Mouse (Mus musculus) limb, embryonic 11.5 days (tissue): ENCODE measurements at regions not wholly inside any gene's neighbourhood (a gene's known extent, or its start where the extent isn't known, plus 50 kb on each side); places are given as distances from the start of the nearest gene placed in this dataset.

Experiments
- ATAC-seq: fragments of 200-750 bp; cut with Nextera tagmentation; 2 replicates; pipeline ENCODE4 v1.8.0; 2017; ENCODE audit warnings: low read depth; ENCODE audit not compliant: insufficient number of reproducible peaks, low FRiP score, low TSS enrichment
- DNase-seq: peaks from one replicate; pipeline ENCODE4 v3.0.0-alpha.2; 2015; ENCODE audit warnings: low spot score
- H3K27ac ChIP-seq: fragments of 300-500 bp; sonication (generic); replicated peaks from 2 replicates; pipeline ENCODE4 v1.5.1; 2014; ENCODE audit warnings: low read depth, mild to moderate bottlenecking, low read length
- H3K27me3 ChIP-seq: fragments of 300-500 bp; sonication (generic); 2 replicates; pipeline ENCODE4 v1.6.1; 2014; ENCODE audit warnings: mild to moderate bottlenecking, low read length, mixed read lengths; ENCODE audit not compliant: control insufficient read depth, insufficient read depth
- H3K36me3 ChIP-seq: fragments of 300-500 bp; sonication (generic); 2 replicates; pipeline ENCODE4 v1.6.1; 2014; ENCODE audit warnings: mild to moderate bottlenecking, low read length, moderate library complexity, mixed read lengths; ENCODE audit not compliant: control insufficient read depth, insufficient read depth
- H3K4me1 ChIP-seq: fragments of 300-500 bp; sonication (generic); 2 replicates; pipeline ENCODE4 v1.6.1; 2014; ENCODE audit warnings: low read length, mixed read lengths; ENCODE audit not compliant: control insufficient read depth, insufficient read depth
- H3K4me2 ChIP-seq: fragments of 300-500 bp; sonication (generic); 2 replicates; pipeline ENCODE4 v1.6.1; 2014; ENCODE audit warnings: low read depth, mild to moderate bottlenecking, moderate library complexity; ENCODE audit not compliant: severe bottlenecking
- H3K4me3 ChIP-seq: fragments of 300-500 bp; sonication (generic); 2 replicates; pipeline ENCODE4 v1.5.1; 2014; ENCODE audit warnings: low read depth, low read length
- H3K9ac ChIP-seq: fragments of 300-500 bp; sonication (generic); 2 replicates; pipeline ENCODE4 v1.6.1; 2014; ENCODE audit warnings: mild to moderate bottlenecking, low read length
- H3K9me3 ChIP-seq: fragments of 300-500 bp; sonication (generic); 2 replicates; pipeline ENCODE4 v1.6.1; 2016; ENCODE audit warnings: low read length; ENCODE audit not compliant: control insufficient read depth
- WGBS: fragments of 180-500 bp; shearing (Covaris S2); extraction: QIAGEN DNeasy Blood & Tissue Kit; methylation state at CpG from one replicate; pipeline ENCODE4 v1.1.7; 2014; 5-methylcytosine and 5-hydroxymethylcytosine counted together

GRCm38 (mm10) chr7:115170023-115170422 is 426.5 kb downstream of the Insc start:
- H3K4me2 ChIP-seq = no peak overlapping the region
- no peak for ATAC-seq
- H3K9ac ChIP-seq = no peak overlapping the region
- DNase-seq = no peak
- H3K4me1 ChIP-seq = no peaks in the 10 kb centered on the region
- no peak overlapping the region for H3K4me3 ChIP-seq
- no peak overlapping the region for H3K27ac ChIP-seq
- WGBS = 61% methylated on average over 6 of the region's 6 CpGs
- H3K27me3 ChIP-seq = no peaks in the 10 kb centered on the region
- no peaks in the 10 kb centered on the region for H3K9me3 ChIP-seq
- no peaks in the 10 kb centered on the region for H3K36me3 ChIP-seq

- Histone ChIP-seq H3K9me3 (no peaks in the 10 kb centered on the region), H3K9ac (no peak overlapping the region), H3K4me3 (no peak overlapping the region), H3K27me3 (no peaks in the 10 kb centered on the region), H3K36me3 (no peaks in the 10 kb centered on the region), H3K27ac (no peak overlapping the region), H3K4me1 (no peaks in the 10 kb centered on the region), H3K4me2 (no peak overlapping the region)
- ATAC-seq (no peak), DNase-seq (no peak)
- WGBS = 55% methylated on average over 9 of the region's 9 CpGs
These were observed 426.9 kb downstream of the Insc start for GRCm38 (mm10) chr7:115170439-115170838.

- Histone ChIP-seq H3K27me3 (0 out of 2 replicates have a peak, but pooled peaks cover 4% of the 10 kb centered on the region), H3K36me3 (no peaks in the 10 kb centered on the region), H3K27ac (no peak overlapping the region), H3K4me1 (0 out of 2 replicates have a peak, but pooled peaks cover 2% of the 10 kb centered on the region), H3K4me2 (no peak overlapping the region), H3K9me3 (no peaks in the 10 kb centered on the region), H3K4me3 (no peak overlapping the region), H3K9ac (no peak overlapping the region)
- WGBS = 75% methylated on average over 5 of the region's 5 CpGs
- ATAC-seq (no peak), DNase-seq (no peak)
These were observed 449.0 kb downstream of the Insc start for GRCm38 (mm10) chr7:115192482-115192881.

GRCm38 (mm10) chr7:115192992-115193761 is 449.7 kb downstream of the Insc start:
- H3K4me3 ChIP-seq = no peak overlapping the region
- 0 out of 2 replicates have a peak, but pooled peaks cover 2% of the 10 kb centered on the region for H3K4me1 ChIP-seq
- 17% methylated on average over 9 of the region's 9 CpGs for WGBS
- no peak overlapping the region for H3K27ac ChIP-seq
- H3K9ac ChIP-seq = no peak overlapping the region
- H3K36me3 ChIP-seq = no peaks in the 10 kb centered on the region
- DNase-seq (no peak), ATAC-seq (no peak)
- H3K4me2 ChIP-seq = no peak overlapping the region
- 0 out of 2 replicates have a peak, but pooled peaks cover 4% of the 10 kb centered on the region for H3K27me3 ChIP-seq
- no peaks in the 10 kb centered on the region for H3K9me3 ChIP-seq

- 17% methylated on average over 3 of the region's 3 CpGs for WGBS
- Histone ChIP-seq H3K27ac (no peak overlapping the region), H3K4me3 (no peak overlapping the region), H3K36me3 (no peaks in the 10 kb centered on the region), H3K4me1 (peaks cover 4% of the 10 kb centered on the region; the same call in 1 of the 2 replicates), H3K27me3 (no peaks in the 10 kb centered on the region), H3K4me2 (no peak overlapping the region), H3K9ac (no peak overlapping the region), H3K9me3 (no peaks in the 10 kb centered on the region)
- peak; percentile 39 for DNase-seq
- peak; percentile 73 for ATAC-seq
These were observed 461.4 kb downstream of the Insc start for GRCm38 (mm10) chr7:115204916-115205315.

- Histone ChIP-seq H3K4me2 (no peak overlapping the region), H3K27me3 (no peaks in the 10 kb centered on the region)
These were observed 463.1 kb downstream of the Insc start for GRCm38 (mm10) chr7:115206479-115207134.

DNA sequence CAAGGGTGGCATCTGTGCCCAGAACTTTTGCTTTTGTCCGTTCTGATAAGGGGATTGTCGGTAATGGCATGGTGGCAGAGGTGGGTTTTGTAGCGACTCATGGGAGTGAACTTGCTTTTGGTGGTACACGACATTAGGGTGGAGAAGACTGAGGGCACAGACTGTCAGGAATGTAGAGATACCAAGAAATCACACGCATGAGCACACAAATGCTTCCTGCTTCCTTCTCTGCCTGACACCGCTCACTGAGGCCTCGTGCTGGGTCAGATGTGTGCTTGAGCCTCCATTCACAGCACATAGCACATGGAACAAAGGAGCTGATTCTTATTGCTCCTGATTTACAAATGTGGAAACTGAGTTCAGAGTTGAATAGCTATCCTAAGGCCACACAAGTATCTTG is 465.3 kb downstream of the Insc start:
- Histone ChIP-seq H3K9ac (no peak overlapping the region), H3K36me3 (no peaks in the 10 kb centered on the region), H3K9me3 (no peaks in the 10 kb centered on the region), H3K4me2 (no peak overlapping the region), H3K4me1 (peaks cover 4% of the 10 kb centered on the region; the same call in 1 of the 2 replicates), H3K27me3 (no peaks in the 10 kb centered on the region), H3K4me3 (no peak overlapping the region), H3K27ac (no peak overlapping the region)
- 89% methylated on average over 7 of the region's 7 CpGs for WGBS
- DNase-seq (no peak), ATAC-seq (no peak)

More at GRCm38 (mm10) chr7:115206479-115207134, 463.1 kb downstream of the Insc start:
- H3K36me3 ChIP-seq = no peaks in the 10 kb centered on the region
- peaks cover 4% of the 10 kb centered on the region; the same call in 1 of the 2 replicates for H3K4me1 ChIP-seq
- no peak overlapping the region for H3K9ac ChIP-seq
- H3K27ac ChIP-seq = no peak overlapping the region
- H3K9me3 ChIP-seq = no peaks in the 10 kb centered on the region
- ATAC-seq (no peak), DNase-seq (no peak)
- H3K4me3 ChIP-seq = no peak overlapping the region
- WGBS = 69% methylated on average over 9 of the region's 9 CpGs

DNA sequence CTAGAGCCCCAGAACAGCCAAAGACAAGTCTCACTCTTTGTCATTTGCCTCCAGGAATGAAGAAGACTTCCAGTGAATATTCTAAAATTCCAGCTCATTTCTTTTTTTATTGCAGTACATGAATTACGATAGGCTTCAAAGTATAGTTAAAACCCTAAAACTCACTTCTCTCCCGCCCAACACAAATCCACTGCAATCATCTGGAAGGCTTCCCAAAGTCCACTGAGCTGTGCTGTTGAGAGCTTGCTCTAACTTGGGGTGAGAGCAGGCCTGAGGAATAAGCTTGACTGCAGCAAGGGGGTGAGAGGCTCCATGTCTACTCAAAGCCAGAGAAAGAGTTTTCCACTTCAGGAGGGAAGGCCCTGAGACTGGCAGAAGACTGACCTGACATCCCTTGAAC is 466.5 kb downstream of the Insc start:
- H3K36me3 ChIP-seq = no peaks in the 10 kb centered on the region
- no peaks in the 10 kb centered on the region for H3K27me3 ChIP-seq
- H3K9me3 ChIP-seq = no peaks in the 10 kb centered on the region
- H3K4me1 ChIP-seq = no peaks in the 10 kb centered on the region; the same call in 1 of the 2 replicates
- 69% methylated on average over 2 of the region's 2 CpGs for WGBS
- ATAC-seq (no peak), DNase-seq (no peak)
- no peak overlapping the region for H3K4me3 ChIP-seq
- no peak overlapping the region for H3K27ac ChIP-seq
- H3K4me2 ChIP-seq = no peak overlapping the region
- no peak overlapping the region for H3K9ac ChIP-seq
